Mouse (Mus musculus): Measurements from ENCODE around the gene Senp3. TPM values are rescaled to one million over a fixed set of nuclear protein-coding genes. Genes with fewer than 3 reads are reported as not detected.

Gene Senp3
- total RNA-seq, 4 experiments from 2014 or later, result 72.5 to 92.1 (median 85.0) TPM

- DNase-seq, result no peak
These were observed 1.6 kb downstream of the Senp3 start for GRCm38 (mm10) chr11:69680136-69680855.

- no peak for DNase-seq
These were observed 2.7 kb downstream of the Senp3 start for GRCm38 (mm10) chr11:69679144-69679543.

- DNase-seq, result peak; percentile 100
These were observed 9.6 kb downstream of the Senp3 start, which contains the start of gene Eif4a1 for GRCm38 (mm10) chr11:69672211-69672706. Gene Eif4a1 (minus strand): TSS chr11:69672423.

- no peak for DNase-seq
These were observed 10.2 kb downstream of the Senp3 start for GRCm38 (mm10) chr11:69671726-69672124.

GRCm38 (mm10) chr11:69670786-69671725 is 10.8 kb downstream of the Senp3 start:
- peak; percentile 92 for DNase-seq

- DNase-seq, result no peak
These were observed 15.2 kb downstream of the Senp3 start for GRCm38 (mm10) chr11:69666665-69667005.

- no peak for DNase-seq
These were observed 15.8 kb downstream of the Senp3 start, which contains the start of gene Cd68 for GRCm38 (mm10) chr11:69665961-69666664. Gene Cd68 (minus strand): TSS chr11:69666153.

GRCm38 (mm10) chr11:69665457-69665960 is 16.4 kb downstream of the Senp3 start:
- DNase-seq, result no peak

- no peak for DNase-seq
These were observed 17.0 kb downstream of the Senp3 start for GRCm38 (mm10) chr11:69664841-69665240.

- peak; percentile 73 for DNase-seq
These were observed 18.1 kb downstream of the Senp3 start for GRCm38 (mm10) chr11:69663795-69664194.

- no peak for DNase-seq
These were observed 18.8 kb downstream of the Senp3 start for GRCm38 (mm10) chr11:69662967-69663671.

GRCm38 (mm10) chr11:69662213-69662966 is 19.5 kb downstream of the Senp3 start, which contains the start of gene Mpdu1:
Gene Mpdu1 (minus strand): TSS chr11:69662642.
- peak; percentile 96 for DNase-seq

GRCm38 (mm10) chr11:69661221-69661881 is 20.5 kb downstream of the Senp3 start:
- peak; percentile 72 for DNase-seq

GRCm38 (mm10) chr11:69657462-69657881 is 24.4 kb downstream of the Senp3 start:
- DNase-seq, result no peak

- no peak for DNase-seq
These were observed 25.0 kb downstream of the Senp3 start for GRCm38 (mm10) chr11:69656617-69657461.

GRCm38 (mm10) chr11:69656065-69656455 is 25.8 kb downstream of the Senp3 start:
- no peak for DNase-seq

GRCm38 (mm10) chr11:69655264-69656064 is 26.4 kb downstream of the Senp3 start, which contains the start of gene Sox15:
Gene Sox15 (plus strand): TSS chr11:69655314.
- no peak for DNase-seq

- DNase-seq, result no peak
These were observed 27.1 kb downstream of the Senp3 start for GRCm38 (mm10) chr11:69654760-69655159.

Data from adrenal gland, adult 8-10 months (tissue).